Mouse (Mus musculus) gastrocnemius, adult 2 months (tissue): ENCODE data around the gene Ifngr2. TPM values are rescaled to one million over a fixed set of nuclear protein-coding genes. Genes with fewer than 3 reads are reported as not detected.

ENCODE experiments used
- DNase-seq: peaks from one replicate; pipeline ENCODE4 v3.0.0; 2022
- H3K27ac ChIP-seq: fragments of 200-600 bp; 2 replicates; pipeline ENCODE4 v1.8.1; 2022; ENCODE audit warnings: mild to moderate bottlenecking
- H3K4me3 ChIP-seq: fragments of 200-600 bp; 2 replicates; pipeline ENCODE4 v1.8.1; 2022; ENCODE audit warnings: mild to moderate bottlenecking, moderate library complexity
- CTCF ChIP-seq: fragments of 200-600 bp; IDR thresholded peaks from 2 replicates; pipeline ENCODE4 v1.8.1; 2022; ENCODE audit warnings: antibody characterized with exemption, mild to moderate bottlenecking, moderate library complexity
- intact Hi-C: fragments of 180-260 bp; cut with DNase I; formaldehyde crosslinking; loops from one replicate; pipeline ENCODE4 v1.15.1; 2025
- total RNA-seq, 2 experiments: library from RNA; stranded (reverse); gene quantifications; 2 replicates each; pipeline ENCODE4 v1.2.3; 2021

The Ifngr2 gene
- total RNA-seq, 2 experiments from 2014 or later: 55.2 to 55.5 TPM

DNA sequence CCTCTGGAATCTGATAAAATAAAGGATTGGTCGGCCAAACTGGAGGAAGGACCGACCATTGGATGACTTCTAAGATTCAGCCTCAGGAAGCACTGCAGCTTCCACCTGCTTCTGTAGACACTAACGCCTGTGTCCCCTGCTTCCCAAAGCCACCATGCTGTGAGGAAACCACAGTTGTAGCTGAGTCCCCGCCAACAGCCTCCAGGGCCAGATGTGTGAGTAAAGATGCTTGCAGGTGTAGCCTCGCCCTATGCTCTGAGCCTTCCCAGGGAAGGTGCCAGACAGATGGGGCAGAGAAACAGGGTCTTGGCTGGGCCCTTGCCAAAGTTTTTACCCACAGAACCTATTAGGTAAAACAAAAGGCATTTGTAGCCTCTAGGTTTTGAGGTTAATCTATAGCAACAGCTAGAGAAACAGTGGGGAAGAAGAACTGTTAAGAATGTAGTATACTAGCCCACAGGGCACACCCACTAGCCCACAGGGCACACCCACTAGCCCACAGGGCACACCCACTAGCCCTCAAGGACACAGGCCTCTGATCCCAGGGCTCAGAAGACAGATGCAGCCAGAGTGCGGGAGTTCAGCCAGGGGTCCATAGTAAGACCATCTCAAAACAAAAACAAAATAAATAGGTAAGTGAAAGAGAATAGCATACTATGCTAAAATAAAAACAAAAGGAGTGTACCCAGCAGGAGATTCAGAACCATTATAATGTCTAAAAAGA lies 41.0 kb downstream of the Ifngr2 start:
- Histone ChIP-seq H3K27ac (no peak overlapping the region), H3K4me3 (no peak overlapping the region)
- intact Hi-C loops: no loop called here
- no peak for TF ChIP-seq CTCF
- no peak for DNase-seq

DNA sequence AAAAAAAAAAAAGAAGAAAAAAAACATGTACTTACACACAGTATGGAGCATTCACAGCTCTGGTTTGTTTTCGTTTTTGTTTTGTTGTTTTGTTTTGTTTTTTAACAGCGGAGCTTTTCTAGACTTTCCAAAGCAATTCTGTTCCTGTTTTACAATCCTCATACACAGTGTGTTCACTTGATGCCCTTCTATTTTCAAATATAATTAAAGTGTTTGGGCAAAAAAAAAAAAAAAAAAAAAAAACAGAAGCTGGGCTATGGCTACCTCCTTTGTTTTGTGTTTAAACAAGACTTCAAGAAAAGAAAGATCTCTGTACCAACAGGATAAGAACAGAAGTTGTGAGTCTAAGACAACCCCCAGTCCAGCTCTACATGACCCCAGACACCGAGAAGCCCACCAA lies 41.8 kb downstream of the Ifngr2 start:
- H3K4me3 ChIP-seq: no peak overlapping the region
- H3K27ac ChIP-seq: no peak overlapping the region
- intact Hi-C loops: no loop called here
- no peak for DNase-seq
- TF ChIP-seq CTCF: no peak

DNA sequence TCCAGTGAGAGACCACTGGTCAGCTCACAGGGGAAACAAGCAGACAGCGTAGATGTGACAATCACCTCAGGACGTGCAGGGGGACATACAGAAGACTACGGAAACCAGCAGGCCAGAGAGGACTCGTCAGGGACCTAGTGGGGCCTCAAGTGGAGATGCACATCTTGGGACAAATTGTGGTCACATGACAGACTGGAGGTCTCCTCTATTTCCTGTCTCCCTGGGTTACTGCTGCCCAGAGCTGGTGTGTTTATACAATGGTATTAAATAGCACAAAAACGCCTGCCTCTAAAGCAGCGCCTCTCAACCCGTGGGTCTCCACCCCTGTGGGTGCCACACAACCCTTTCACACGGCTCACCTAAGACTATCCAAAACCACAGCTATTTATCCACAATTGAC lies 45.3 kb downstream of the Ifngr2 start:
- intact Hi-C loops: no loop called here
- no peak overlapping the region for H3K4me3 ChIP-seq
- TF ChIP-seq CTCF: no peak
- DNase-seq: no peak
- H3K27ac ChIP-seq: no peak overlapping the region

DNA sequence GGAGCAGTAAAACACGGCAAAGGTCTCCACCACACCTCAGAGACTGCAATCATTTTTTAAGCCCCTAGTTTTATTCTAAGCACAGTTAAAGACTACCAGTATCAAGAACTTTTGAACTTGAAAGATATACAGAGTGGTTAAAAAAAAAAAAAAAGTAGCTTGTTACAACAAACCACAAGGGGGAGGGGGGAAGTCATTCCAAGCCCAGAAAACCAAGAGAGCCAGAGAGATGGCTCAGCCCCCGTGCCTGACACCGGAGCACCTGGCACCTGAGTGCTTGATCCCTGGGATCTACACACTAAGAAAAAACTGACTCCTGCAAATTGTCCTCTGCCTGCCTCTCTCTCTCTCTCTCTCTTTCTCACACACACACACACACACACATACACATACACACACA lies 46.4 kb downstream of the Ifngr2 start:
- no peak for DNase-seq
- no peak overlapping the region for H3K27ac ChIP-seq
- H3K4me3 ChIP-seq: no peak overlapping the region
- intact Hi-C loops: no loop called here
- TF ChIP-seq CTCF: no peak

DNA sequence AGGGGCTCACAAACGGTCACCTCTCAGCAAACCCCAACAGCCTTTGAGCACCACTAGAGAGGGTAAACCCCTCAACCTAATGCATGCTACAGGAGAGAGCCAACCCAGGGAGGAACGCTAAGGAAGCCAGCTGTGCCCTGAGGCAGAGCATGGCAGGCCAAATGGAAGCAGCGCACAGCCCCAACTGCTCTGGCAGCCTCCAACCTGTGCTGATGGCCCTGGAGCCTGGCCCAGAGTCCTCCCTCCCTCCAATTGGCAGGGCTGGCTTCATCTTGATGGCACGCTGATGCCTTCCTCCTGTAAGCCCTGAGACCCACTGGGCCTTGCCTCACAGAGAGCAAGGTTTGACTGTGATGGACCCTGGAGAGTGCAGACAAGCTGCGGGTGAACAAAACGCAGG lies 48.2 kb downstream of the Ifngr2 start:
- peak; percentile 84 for DNase-seq
- H3K4me3 ChIP-seq: no peak overlapping the region
- TF ChIP-seq CTCF: no peak
- intact Hi-C loops: no loop called here
- H3K27ac ChIP-seq: peak overlapping the region; percentile 16

DNA sequence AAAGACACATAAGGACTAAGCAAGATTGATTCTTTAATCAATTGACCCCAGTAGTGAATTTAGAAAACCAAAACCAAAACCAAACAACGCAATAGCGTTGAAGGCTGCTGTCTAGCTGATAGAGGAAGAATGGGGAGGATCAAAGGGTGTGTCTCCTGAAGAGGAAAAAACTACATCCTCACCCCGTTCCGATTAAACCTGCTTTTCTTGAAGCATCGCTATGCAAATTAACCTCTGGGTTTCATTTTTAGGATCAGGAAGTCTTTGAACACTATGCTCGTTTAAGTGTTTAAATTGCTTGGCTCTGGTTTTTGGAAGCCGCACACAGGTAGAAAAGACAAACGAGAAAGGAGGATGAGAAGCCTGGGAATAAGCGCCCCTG lies 49.5 kb downstream of the Ifngr2 start:
- intact Hi-C loops: no loop called here
- Histone ChIP-seq H3K4me3 (peak overlapping the region; percentile 92), H3K27ac (peak overlapping the region; percentile 94)
- TF ChIP-seq CTCF: no peak
- DNase-seq: no peak

DNA sequence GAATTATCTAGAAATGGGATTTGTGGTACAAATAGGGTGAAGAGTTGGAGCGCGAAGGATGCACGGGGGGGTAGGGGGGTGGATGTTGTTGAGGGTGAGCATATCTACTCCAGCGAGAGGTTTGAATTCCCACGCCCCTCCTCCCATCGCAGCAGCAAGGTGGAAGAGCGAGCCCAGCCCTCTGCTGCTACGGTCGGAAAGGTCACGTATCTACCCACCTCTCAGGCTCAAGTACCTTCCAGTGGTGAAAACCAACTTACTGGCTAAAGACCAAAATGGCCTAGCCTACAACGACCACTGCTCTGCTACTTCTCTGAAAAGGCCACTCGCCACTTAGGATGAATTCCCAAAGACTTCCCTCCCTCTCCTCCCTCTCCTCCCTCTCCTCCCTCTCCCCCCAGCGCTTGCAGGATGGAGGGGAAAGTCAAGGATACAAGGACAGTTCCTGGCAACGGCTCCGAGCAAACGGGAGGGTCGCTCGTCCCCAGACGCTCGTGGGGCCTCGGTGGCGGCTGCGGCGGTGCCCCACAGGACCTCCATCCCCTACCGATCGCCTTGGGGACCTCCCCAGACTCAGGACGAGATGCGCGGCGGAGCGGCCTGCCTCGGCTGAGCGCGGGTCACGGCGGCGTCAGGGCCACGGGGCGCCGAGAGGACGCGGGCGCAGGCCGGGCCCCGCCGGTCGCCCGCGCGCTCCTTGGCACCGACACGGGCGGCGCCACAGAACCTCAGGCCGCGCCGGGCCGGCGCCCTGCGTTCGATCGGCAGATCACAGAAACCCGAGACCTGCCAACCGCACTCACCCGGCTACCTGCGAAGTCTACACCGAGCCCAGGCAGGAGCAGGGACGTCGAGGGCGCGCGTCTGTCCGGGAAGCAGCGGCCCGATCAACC lies 50.2 kb downstream of the Ifngr2 start:
- H3K4me3 ChIP-seq: peak overlapping the region; percentile 92
- no peak for DNase-seq
- TF ChIP-seq CTCF: no peak
- intact Hi-C loops: no loop called here
- H3K27ac ChIP-seq: peak overlapping the region; percentile 94

DNA sequence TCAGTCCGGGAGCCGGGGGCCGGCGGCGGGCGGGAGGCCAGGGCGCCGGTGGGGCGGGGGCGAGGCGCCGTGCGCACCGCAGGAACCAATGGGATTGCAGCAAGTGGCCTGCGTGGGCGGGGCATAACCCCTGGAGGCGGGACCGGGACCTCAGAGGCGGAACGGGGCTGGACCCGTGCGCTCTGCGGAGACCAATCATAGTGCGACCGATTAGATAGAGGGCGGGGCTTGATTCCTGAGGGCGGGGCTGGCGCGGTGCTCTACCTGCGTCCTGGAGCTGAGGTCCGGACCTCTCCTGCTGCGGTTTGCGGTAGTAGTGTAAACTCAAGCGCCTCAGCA lies 50.8 kb downstream of the Ifngr2 start, which contains the start of gene Tmem50b:
TSS of gene Tmem50b (minus strand) at position 129 of the 339 bp plus-strand sequence.
- peak; percentile 100 for DNase-seq
- no peak for TF ChIP-seq CTCF
- intact Hi-C loops: no loop called here
- Histone ChIP-seq H3K4me3 (peak within 1 kb of the TSS; percentile 92), H3K27ac (peak within 1 kb of the TSS; percentile 94)

DNA sequence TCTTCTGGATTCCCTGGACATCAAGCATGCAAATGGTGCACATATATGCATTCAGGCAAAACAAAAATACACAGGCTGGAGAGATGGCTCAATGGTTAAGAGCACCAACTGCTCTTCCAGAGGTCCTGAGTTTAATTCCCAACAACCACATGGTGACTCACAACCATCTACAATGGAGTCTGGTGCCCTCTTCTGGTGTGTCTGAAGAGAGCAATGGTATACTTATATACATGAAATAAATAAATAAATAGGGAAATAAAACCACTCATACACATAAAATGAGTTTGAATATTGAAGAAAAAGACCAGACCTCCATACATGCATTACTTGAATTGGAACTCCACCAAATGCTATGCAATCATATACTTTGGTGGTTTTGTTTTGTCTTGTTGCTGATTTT lies 52.4 kb downstream of the Ifngr2 start:
- TF ChIP-seq CTCF: peak; percentile 23; the same call in 1 of the 2 replicates
- intact Hi-C loops: no loop called here
- Histone ChIP-seq H3K27ac (no peak overlapping the region), H3K4me3 (no peak overlapping the region)
- DNase-seq: no peak

DNA sequence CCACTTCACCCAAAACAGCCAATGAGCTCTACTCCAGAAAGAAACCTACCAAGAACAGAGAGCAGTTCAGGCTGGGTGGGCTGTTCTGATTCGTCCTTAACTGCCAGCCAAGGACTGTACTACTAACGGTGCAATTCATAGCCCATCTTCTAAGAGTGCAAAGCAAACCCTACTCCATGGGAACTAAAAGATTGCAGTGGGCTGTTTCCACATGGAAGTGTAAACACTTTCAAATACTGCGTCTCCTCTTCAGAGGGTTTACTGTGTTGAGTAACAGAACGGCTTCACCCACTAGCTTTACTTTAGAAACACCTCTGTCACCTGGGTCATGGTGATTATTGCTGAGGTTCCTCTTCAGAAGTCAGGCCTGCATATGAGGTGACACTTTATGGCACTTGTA lies 54.2 kb downstream of the Ifngr2 start:
- no peak for DNase-seq
- Histone ChIP-seq H3K27ac (no peak overlapping the region), H3K4me3 (no peak overlapping the region)
- no peak for TF ChIP-seq CTCF
- intact Hi-C loops: no loop called here

DNA sequence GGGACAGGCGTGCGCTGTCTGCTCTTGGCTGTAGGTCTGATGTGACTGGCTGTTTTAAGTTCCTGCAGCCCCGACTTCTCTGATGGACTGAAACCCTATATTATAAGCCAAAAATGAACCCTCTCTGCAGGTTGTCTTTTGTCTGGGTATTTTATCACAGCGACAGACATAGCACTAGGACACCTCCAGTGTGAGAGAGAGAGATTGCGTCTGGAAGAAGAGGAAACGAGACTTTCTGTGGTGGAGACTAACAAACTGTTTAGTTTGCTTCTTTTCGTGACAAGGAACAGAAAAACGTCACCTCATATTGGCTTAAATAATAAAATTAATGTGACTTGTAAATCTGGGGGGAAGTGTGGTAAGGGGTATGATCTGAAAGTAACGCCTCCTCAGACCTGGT lies 54.8 kb downstream of the Ifngr2 start:
- DNase-seq: no peak
- Histone ChIP-seq H3K4me3 (no peak overlapping the region), H3K27ac (no peak overlapping the region)
- intact Hi-C loops: no loop called here
- no peak for TF ChIP-seq CTCF

DNA sequence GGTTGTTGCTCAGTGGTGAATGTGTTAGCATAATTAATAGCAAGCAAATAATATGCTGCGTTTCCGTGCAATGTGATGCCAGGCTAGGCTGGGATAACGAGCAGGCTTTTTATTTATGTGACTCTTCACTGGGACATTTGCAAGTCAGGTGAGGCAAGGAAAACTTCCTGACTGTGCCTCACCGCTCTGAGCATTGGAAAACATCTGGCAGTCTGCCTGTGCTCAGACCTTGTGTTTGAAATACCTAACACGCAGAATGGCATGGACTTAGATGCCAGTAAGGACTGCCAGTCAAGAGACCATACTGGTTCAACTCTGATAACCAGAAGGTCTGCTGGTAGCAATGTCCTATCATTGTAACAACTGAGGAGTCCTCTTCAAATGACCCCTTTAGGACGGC lies 58.3 kb downstream of the Ifngr2 start:
- DNase-seq: no peak
- Histone ChIP-seq H3K4me3 (no peak overlapping the region), H3K27ac (no peak overlapping the region)
- intact Hi-C loops: no loop called here
- no peak for TF ChIP-seq CTCF

DNA sequence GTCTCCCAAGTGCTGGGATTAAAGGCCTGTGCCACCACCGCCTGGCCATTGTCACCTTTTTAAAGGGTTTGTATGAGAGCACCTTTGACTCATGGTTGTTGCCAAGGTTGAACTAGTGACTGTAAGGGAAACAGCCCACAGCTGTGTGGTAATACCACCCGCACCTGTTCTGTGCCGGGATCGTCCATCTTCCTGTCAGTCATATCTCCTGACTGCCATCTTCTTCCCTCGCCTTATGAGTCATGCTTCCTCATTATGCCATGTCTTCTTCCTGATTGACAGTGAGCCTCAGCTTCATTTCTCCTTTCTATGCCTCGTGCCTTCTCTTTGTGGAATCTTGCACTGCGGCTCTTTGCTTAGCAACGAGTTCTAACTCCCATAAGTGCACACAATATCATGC lies 60.1 kb downstream of the Ifngr2 start:
- Histone ChIP-seq H3K27ac (no peak overlapping the region), H3K4me3 (no peak overlapping the region)
- no peak for DNase-seq
- TF ChIP-seq CTCF: no peak
- intact Hi-C loops: no loop called here
